Mouse (Mus musculus): ENCODE measurements around the gene Fahd1. TPM values are rescaled to one million over a fixed set of nuclear protein-coding genes. Genes with fewer than 3 reads are reported as not detected.
A peak's percentile ranks its signal among the peaks of the same experiment; 100 is the strongest.

Fahd1 gene
- 10 to 100 TPM; 45.2 to 48.3 TPM for total RNA-seq (2021)
- long read RNA-seq, experiment 1, transcript Fahd1-201 (1 exons, 1,473 nt) = major isoform, 44 of 44 reads
- long read RNA-seq, experiment 1, partial matches to known transcripts = 0 of 44 reads
- long read RNA-seq, experiment 1, other reads (novel, unspliced or antisense) = 0 of 44 reads
- long read RNA-seq, experiment 2, transcript Fahd1-201 (1 exons, 1,473 nt) = major isoform, 35 of 35 reads
- long read RNA-seq, experiment 2, partial matches to known transcripts = 0 of 35 reads
- long read RNA-seq, experiment 2, other reads (novel, unspliced or antisense) = 0 of 35 reads

DNA sequence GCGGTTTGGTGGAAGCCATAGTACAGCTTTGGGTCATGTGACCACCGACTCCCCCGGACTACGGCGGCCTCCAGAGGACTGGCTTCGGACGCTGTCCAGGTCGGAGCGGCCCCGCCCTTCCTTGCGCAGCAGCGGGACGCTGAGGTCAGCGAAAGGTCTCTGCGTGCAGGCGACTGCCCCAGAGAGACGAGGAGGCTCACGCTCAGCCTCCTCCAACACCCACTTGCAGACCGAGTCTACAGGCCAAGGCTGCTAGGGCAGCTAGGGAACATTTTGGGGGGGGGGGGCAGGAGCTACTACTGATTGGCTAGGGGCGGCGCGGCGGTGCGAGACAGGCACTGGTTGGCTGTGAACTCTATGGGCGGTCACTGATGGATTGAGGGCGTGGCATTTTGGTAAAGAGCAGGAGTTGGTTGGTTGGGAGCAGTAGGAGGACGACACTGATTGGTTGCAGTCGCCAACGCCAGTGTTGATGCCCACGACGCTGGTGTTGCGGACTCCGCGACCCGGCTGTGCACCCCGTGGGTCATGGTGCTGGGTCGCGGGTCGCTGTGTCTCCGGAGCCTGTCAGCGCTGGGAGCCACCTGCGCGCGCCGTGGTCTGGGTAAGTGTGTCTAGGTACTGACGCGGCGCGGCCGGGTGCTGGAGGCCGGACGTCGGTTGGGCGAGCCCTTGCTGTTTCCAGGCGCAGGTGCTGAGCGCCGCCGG lies at the start of gene Fahd1:
Gene Fahd1 (minus strand): TSS at position 300 of the 708 bp plus-strand sequence.
- peak; percentile 97 for DNase-seq (ENCODE audit: low spot score)

DNA sequence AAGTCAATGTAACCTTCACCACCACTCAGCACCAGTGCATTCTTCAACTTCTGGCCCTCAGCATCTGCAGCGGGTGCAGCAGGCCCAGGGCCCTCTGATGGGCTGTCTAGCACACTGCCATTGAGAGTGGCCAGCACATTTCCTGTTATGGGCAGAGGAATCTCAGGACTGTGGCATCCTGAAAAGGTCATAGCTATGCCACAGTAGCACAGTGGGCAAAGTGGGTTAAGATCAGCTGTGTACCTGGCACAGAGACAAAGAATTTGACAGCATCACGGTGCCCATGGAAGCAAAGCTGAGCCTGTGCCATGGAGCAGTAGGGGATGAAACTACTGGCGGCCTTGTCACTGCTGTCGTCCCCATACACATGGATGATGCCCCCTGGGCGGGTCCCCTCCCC lies 49.0 kb upstream of the Fahd1 start:
- DNase-seq (ENCODE audit: low spot score) = no peak

DNA sequence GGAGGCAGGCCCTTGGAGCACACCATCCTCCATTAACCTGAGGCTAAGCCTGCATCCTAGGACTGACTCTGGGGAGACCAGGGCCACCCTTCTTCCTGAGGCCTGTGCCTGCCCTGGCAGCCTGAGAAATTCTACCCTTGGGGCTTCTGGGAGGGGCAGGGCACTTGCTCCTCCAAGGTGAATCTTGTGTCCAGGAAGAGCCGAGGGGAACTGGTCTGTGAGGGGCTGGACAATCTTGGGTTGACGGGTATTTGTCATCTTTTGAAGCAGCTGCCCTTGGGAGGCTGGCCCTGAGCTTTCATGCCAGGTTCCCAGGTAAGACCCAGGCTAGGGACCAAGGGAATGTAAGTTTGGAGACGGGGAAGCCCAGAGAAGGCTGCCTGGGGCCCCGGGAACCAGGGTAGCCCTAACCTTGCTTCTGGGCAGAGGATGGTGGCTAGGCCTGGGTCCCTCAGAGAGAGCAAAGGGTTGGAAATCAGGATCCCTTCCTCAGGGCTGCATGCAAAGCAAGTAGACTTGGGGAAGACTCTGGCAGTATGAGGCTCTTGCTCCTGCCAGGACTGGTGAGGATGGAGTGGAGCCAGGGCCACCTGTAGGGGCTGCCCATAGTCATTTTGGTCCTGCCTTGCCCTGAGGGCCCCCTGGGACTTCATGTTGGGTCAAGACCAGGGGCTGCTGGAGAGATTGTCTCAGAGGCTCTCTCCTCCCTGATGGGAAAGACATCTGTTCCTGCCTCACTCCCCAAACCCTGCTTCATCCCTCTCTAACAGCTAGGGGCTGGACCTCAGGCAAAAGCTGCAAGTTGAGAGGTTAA lies 48.1 kb upstream of the Fahd1 start:
- no peak for DNase-seq (ENCODE audit: low spot score)

DNA sequence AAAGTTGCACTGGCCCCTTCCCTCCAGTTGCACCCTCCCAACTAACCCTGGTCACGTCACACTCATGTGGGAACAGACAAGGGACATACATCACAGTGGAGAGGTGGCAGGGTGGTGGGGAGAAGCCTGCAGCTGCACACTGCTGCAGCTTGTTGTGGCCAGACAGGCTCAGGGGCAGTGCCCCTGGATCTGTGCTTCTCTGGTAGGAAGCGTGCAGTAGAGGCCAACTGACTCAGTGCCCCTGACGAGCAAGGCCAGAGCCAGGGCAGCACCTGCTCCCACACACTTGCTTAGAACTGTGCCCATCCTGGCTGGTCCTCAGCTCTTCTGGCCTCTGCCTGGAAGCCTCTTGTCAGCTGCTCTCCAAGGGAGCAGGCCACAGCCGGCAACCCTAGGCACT lies 47.4 kb upstream of the Fahd1 start:
- no peak for DNase-seq (ENCODE audit: low spot score)

DNA sequence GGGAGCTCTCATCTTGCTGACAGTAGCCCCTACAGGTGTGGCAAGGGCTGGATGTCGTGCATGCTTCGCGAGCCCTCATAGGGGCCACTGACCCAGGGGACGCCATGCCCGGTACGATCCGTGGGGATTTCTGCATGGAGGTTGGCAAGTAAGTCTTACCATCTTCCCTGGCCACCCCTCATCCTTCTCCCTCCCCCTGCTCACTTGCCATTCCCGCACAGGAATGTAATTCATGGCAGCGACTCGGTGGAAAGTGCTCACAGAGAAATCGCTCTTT lies 46.8 kb upstream of the Fahd1 start:
- no peak for DNase-seq (ENCODE audit: low spot score)

DNA sequence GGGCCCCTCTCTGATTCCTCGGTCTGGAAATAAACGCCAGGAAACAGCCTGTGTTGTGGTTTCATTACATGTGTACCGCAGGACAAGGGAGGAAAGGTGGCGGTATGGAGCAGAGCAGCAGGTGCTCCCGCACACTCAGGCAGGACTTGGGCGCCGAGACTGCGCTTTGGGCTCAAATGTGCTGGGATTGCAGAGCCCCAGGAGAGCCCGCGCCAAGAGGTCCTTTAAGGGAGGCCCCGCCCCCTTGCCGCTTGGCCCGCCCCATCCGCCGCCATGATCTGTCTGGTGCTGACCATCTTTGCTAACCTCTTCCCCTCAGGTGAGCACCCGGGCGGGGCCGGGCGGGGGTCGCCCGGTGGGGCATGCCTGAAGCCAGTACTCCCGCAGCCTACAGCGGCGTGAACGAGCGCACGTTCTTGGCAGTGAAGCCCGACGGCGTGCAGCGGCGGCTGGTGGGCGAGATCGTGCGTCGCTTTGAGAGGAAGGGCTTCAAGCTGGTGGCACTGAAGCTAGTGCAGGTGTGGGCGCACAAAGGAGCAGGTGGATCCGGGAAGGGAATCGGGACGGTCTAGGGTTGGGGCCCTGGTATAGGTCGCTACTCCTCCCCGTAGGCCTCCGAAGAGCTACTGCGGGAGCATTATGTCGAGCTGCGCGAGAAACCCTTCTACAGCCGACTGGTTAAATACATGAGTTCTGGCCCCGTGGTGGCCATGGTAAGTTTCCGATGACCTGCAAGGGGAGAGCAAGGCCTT lies 46.3 kb upstream of the Fahd1 start, which contains the start of gene Nme3:
Gene Nme3 (plus strand): TSS at position 260 of the 752 bp plus-strand sequence.
- DNase-seq (ENCODE audit: low spot score) = peak; percentile 51

DNA sequence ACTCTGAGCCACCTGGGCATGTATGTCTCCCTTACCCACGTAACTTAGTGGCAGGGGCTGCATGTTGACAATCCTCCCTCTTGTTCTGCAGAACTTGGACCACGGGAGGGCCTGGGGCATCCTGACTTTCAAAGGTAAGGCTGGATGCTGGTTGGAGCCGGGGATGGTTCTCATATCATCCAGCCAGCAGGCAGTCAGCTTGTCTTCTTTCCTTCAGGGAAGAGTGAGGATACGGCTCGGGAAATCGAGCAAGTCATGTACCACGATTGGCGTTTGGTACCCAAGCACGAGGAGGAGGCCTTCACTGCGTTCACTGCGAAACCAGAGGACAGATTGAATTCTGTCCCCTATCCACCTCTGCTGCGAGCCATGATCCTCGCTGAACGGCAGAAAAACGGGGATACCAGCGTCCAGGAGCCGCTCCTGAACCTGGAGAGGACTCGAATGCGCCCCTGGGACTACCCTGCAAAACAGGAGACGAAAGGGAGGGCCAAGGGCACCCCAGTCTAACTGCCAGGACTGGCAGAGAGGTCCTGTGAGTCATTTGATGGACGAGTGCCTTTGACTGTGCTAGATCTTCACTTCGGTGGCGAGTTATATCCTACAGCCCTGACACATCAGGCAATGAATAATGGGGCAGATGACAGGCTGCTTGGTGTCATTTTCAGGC lies 45.5 kb upstream of the Fahd1 start:
- DNase-seq (ENCODE audit: low spot score) = no peak

DNA sequence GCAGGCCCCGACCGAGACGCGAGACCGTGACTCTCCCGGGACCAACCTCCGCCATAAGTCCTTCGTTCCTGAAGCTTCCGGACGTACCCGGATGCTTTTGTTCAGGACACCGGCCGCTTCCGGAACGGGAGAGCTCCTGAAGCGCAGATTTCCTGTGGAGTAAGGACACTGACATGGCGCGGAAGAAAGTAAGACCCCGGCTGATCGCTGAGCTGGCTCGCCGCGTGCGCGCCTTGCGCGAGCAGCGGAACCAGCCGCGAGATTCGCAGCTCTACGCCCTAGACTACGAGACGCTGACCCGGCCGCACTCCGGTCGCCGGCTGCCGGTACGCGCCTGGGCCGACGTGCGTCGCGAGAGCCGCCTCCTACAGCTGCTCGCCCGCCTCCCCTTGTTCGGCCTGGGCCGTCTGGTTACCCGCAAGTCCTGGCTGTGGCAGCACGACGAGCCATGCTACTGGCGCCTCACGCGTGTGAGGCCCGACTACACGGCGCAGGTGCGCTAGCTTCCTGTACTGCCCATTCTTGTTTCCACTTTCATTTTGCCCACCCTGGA lies 44.9 kb upstream of the Fahd1 start, which contains the start of the genes Eme2 and Mrps34:
Gene Eme2 (minus strand): TSS at position 93 of the 553 bp plus-strand sequence.
Gene Mrps34 (plus strand): TSS at position 122 of the 553 bp plus-strand sequence.
- DNase-seq (ENCODE audit: low spot score) = peak; percentile 84

DNA sequence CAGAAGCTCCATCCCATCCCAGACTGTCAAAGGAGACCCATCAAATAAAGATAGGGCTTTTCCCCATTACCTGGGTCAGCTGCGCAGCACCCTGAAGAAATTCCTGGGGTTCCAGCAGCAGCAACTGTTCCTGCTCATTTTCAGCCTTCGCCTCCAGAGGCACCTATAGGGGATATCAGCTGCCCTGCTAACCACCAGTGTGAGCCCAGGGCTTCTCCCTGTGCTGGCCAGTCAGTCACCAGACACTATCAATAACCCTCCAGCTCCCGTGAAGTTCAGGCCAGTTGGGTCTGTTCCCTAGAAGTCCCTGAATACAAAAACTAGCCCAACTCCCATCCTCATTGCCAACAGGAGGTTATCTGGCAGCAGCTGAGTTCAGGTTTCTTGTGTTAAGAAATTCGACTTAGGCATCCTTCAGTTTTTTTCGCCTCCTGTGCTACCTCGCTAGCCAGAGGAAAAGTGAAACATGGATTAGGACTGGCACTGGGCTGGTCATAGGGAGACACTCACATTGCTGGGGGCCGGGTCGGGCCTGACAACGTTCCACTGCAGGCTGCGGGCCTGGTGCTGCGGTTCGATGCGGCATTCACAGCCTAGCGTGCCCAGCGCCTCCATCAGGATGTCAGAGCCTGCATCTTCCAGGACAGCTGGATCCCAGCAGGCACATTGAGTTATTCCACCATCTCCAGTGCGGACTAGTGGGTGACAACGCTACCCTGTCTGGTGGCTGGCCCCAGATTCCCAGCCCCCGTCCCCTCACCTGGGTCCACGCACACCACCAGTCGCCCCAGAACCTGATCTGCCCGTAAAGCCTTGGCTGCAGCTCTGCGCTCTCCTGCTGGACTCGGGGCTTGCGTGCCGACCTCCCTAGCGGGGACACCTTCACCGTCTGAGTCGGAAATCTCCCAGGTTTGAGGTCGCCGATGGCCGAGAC lies 44.2 kb upstream of the Fahd1 start:
- no peak for DNase-seq (ENCODE audit: low spot score)

DNA sequence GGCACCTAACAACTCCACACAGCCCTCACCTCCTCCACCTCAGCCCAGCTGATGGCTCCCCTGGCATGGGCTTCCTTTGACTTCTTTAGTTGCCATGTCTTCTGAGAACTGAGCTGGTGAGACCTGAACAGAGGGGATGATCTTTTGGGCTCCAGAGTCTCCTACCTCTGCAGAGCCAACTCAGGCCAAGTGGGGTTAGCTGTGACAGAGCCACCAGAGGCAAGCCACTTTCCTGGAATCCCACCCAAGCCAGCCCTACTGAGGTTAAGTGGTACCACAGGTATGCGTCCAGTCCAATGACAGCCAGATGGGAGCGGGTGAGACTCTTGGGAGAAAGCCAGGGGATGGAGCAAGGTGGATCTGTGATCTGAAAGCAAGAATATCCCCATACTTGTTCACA lies 43.1 kb upstream of the Fahd1 start:
- DNase-seq (ENCODE audit: low spot score) = no peak

DNA sequence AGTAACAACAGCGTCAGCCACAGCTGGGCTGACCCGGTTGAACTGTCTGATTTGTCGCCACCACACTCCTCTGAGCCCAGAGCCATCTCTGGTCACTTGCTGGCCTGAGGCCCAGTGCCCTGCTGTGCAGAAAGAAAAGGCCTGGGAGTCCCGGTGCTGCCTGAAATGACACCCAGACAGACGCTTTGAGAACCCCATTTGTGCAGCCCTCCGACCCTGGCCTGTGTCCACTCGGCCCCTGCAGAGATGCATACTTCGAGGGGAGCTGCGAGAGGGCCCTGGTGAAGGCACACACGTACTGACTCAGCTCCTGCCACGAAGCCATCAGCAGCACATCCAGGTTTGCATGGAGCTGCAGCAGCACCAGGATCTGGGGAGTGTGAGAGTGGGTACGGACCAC lies 42.6 kb upstream of the Fahd1 start:
- DNase-seq (ENCODE audit: low spot score) = no peak

DNA sequence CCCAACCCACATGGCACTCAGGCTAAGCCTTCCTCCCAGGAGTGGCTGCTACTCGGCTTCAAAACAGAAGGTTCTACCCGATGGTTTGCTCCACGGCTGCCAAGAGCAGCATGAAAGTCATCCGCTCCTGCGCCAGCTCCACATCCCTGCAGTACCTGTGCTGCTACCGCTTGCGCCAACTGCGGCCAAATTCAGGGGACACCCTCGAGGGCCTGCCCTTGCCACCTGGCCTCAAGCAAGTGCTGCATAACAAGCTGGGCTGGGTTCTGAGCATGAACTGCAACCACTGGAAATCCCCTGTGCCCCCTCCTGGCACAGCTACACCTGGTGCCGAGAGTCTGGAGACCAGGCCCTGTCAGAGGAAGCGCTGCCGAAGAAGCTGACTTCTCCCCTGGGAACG lies 41.2 kb upstream of the Fahd1 start:
- no peak for DNase-seq (ENCODE audit: low spot score)

DNA sequence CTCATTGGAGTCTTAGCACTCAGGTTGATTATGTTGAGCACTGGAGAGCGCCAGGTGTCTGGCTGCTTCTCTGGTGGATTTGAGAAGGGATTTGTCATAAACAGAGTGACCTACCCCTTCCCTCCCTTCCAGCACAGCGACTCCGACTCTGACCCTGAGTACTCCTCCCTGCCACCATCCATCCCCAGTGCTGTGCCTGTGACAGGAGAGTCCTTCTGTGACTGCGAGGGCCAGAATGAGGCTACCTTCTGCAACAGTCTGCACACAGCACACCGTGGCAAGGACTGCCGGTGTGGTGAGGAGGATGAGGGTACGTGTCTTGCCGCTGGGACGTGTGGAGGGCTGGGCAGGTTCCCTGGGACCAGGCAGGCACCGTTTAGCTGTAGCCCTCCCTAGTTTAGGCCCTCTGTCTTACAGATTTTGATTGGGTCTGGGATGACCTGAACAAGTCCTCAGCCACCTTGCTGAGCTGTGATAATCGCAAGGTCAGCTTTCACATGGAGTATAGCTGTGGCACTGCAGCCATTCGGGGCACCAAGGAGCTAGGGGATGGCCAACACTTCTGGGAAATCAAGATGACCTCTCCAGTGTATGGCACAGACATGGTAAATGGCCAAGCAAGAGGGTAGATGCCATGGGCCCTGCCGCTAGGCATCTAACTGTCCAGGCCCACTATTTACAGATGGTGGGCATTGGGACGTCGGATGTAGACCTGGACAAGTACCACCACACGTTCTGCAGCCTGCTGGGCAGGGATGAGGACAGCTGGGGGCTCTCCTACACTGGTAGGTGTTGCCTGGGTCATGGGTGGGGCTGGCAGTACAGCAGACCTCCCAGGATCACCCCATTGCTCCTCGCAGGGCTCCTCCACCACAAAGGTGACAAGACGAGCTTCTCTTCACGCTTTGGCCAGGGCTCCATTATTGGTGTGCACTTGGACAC lies 40.3 kb upstream of the Fahd1 start:
- no peak for DNase-seq (ENCODE audit: low spot score)

DNA sequence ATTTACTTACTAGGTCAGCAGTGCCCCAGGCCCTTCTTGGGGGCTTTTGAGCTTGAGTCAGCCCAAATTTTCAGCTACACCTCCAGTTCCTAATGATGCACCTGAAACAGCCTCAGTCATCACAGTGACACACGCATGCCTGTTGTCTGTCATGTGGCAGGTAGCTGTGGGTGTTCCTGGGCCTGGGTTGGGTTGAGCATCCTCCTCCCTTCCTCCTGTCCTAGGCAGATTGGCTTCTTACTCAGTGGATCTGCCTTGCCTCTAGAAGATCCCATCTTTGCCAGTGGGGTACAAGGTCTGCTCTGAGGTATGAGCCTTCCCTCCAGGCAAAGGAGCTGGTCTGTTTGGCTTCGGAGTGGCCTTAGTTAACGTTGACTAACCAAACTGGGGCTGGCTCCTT lies 38.7 kb upstream of the Fahd1 start:
- DNase-seq (ENCODE audit: low spot score) = no peak

DNA sequence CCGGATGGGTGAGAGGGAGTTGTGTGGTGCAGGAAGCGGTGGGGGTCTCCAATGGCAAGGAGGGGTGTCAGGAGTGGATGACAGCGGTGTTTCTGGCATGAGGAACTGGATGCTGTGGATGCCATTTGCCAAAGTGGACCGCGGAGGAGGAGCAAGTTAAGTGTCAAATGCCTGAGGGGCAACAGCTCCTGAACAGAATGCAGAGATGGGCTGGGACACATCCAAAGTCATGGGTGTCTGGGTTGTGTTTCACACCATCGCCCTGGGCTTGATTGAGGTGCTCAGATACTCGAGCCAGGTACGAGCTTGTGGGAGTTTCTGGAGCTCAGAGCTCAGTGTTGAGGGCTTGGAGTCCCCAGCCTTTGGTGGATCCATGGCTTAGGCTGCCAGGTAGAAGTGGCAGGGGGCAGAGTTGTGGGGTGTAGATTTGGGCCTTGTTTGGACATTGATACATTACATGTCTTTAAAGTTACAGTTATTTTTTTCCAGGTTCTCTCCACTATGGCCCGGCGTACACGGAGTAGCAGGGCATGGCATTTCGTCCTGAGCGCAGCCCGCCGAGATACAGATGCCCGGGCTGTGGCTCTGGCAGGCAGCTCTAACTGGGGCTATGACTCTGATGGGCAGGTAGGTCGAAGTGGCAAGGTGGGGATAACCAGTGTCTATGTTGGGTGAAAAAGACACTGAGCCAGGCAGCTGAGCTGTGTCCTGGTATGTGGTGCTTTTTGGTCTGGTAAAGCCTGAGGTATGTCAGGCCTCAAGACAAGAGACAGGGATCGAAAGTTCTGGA lies 37.3 kb upstream of the Fahd1 start:
- DNase-seq (ENCODE audit: low spot score) = no peak

DNA sequence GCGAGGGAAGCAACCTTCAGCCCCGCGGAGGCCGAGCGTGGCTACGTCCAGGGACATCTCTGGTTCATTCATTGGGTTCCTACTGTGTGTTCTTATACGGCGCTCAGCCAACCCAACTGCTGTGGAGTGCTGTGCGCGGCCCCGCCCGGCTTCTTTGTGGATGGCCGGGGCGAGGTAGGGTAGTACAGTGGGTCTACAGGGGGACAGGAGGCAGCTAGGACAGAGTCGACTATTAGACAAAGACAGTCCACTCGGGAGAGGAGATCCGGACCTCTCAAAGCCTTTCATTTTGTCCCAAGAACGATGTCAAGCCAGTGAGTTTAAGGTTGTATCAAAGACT lies 36.7 kb upstream of the Fahd1 start:
- no peak for DNase-seq (ENCODE audit: low spot score)

DNA sequence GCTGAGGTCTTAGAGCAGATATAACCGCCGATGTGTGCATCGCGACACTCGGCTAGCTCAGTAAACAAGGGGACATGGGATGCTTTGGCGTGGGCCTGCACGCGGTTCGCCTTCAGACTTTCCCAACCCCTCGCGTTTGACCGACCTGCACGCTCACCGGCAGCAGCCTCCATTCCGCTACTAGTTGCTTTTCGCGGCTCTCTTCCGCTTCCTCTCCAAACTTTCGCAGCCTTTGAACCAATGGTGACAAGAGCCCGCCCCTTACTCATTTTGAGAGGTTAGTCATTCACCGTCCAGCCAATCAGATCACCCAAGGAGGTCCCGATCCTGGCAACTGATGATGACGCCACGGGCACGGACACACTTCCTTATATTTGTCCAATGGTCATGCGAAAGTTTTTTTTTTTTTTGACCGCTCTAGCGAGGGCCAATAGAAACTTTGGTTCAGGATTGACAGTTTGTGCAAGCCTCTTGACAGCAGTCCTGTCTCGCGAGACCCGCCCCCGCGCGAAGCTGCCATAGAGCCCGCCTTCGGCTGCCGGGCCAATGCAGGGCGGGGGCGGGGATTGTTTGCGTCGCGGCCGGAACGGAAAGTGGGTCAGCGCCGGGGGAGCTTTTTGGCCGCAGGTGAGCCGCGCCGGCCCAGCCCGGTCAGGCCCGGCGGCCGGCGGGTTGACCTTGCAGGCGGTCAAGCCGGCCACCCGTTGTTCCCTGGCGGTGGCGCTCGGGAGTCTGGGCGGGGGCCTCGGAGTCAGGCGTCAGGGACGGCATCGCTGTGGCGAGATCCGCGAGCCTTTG lies 36.2 kb upstream of the Fahd1 start, which contains the start of the genes Nubp2 and Spsb3:
Gene Nubp2 (minus strand): TSS at position 216 of the 798 bp plus-strand sequence.
Gene Spsb3 (plus strand): TSS at position 510 of the 798 bp plus-strand sequence.
- DNase-seq (ENCODE audit: low spot score) = peak; percentile 98
